Mouse (Mus musculus) bone marrow, adult 2 months (tissue): ENCODE data around the gene Tfrc. TPM values are rescaled to one million over a fixed set of nuclear protein-coding genes. Genes with fewer than 3 reads are reported as not detected.
A peak's percentile ranks its signal among the peaks of the same experiment; 100 is the strongest.

Source experiments
- H3K27ac ChIP-seq: fragments of 200-500 bp; 2 replicates; pipeline ENCODE4 v1.5.1; 2012; ENCODE audit warnings: low read depth, mild to moderate bottlenecking, control low read depth, inconsistent platforms, low read length; ENCODE audit not compliant: control insufficient read depth, poor library complexity, insufficient read depth
- H3K4me1 ChIP-seq: fragments of 200-500 bp; 2 replicates; pipeline ENCODE4 v1.6.1; 2011; ENCODE audit warnings: low read length; ENCODE audit not compliant: control insufficient read depth, insufficient read depth
- H3K4me3 ChIP-seq: fragments of 200-500 bp; replicated peaks from 2 replicates; pipeline ENCODE3; 2011; ENCODE audit warnings: mild to moderate bottlenecking, low read depth, low read length, control low read depth; ENCODE audit not compliant: control insufficient read depth
- CTCF ChIP-seq: fragments of 200-500 bp; IDR thresholded peaks from 2 replicates; pipeline ENCODE4 v1.5.1; 2011; ENCODE audit warnings: low read length, control low read depth; ENCODE audit not compliant: control insufficient read depth, insufficient read depth
- POLR2A ChIP-seq: fragments of 200-500 bp; IDR thresholded peaks from 2 replicates; pipeline ENCODE4 v1.6.1; 2011; ENCODE audit warnings: low read depth, mild to moderate bottlenecking, control low read depth, low read length, borderline replicate concordance; ENCODE audit not compliant: control insufficient read depth
- WGBS: fragments of 180-500 bp; shearing (Covaris S2); methylation state at CpG from one replicate; pipeline ENCODE4 v1.1.7; 2018; 5-methylcytosine and 5-hydroxymethylcytosine counted together
- polyA plus RNA-seq: library from polyadenylated mRNA; stranded (reverse); fragments of >200 nt; gene quantifications from 2 replicates; pipeline ENCODE4 v1.2.4, GENCODE M21; 2011; ENCODE audit warnings: low replicate concordance; ENCODE audit not compliant: missing spikeins, insufficient read depth, insufficient read length

Gene Tfrc
- polyA plus RNA-seq, 1 experiment, result 210 TPM

DNA sequence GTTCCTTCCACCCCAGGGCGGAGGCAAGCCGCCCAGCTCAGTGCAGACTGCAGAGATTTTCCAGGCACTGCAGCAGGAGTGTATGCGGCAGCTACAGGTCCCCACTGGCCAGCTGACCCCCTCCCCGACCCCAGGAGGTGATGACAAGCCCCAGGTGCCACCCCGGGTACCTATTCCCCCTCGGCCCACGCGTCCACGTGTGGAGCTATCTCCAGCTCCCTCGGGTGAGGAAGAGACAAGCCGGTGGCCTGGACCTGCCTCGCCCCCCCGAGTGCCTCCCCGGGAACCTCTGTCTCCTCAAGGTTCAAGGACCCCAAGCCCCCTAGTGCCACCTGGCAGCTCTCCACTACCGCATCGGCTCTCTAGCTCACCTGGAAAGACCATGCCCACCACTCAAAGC, 71.3 kb downstream of the Tfrc start:
- Histone ChIP-seq H3K27ac (no peak overlapping the region), H3K4me1 (no peaks in the 10 kb centered on the region), H3K4me3 (no peak overlapping the region)
- WGBS, result 90% methylated on average over 16 of the region's 16 CpGs
- no peak for TF ChIP-seq CTCF
- no peak for TF ChIP-seq POLR2A

DNA sequence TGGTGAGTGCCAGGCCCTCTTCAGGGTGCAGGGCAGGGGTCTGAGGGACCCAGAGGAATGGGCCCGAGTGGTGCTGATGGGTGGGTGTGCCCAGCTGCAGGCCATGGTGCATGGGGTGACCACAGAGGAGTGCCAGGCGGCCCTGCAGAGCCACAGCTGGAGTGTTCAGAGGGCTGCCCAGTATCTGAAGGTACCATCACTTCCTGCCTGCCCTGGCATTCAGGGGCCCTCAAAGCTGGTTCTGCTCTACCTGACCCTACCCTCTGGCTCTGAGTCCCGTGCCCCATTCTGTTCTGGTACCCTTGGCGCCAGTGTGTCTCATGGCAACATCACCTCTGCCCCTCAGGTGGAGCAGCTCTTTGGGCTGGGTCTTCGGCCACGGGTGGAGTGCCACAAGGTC, 72.1 kb downstream of the Tfrc start:
- no peak overlapping the region for H3K4me3 ChIP-seq
- no peak; the same call in 1 of the 2 replicates for TF ChIP-seq POLR2A
- no peak for TF ChIP-seq CTCF
- 83% methylated on average over 6 of the region's 6 CpGs for WGBS
- 0 out of 2 replicates have a peak overlapping the region, but pooled peaks have one; percentile 10 for H3K27ac ChIP-seq
- no peaks in the 10 kb centered on the region for H3K4me1 ChIP-seq

DNA sequence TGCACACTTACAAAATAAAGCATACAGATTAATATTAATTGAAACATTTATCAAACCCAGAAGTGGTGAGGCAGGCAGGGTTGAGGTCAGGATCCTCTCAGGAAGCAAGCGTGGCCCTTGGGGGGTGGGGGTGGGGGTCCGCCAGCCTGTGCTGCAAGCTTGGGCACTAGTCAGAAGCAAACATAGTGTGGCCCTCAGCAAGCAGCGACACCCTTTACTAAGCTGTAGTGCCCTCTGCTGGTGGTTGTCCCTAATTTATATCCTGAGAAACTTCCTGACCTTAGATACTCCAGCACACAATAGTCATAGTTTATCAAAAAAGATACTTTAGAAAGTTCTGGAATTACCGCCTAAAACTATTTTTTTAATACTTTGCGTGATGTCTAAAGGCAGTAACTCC, 73.5 kb downstream of the Tfrc start:
- H3K4me3 ChIP-seq, result no peak overlapping the region
- H3K4me1 ChIP-seq, result no peaks in the 10 kb centered on the region
- H3K27ac ChIP-seq, result no peak overlapping the region
- 21% methylated on average over 5 of the region's 5 CpGs for WGBS
- TF ChIP-seq CTCF (peak; percentile 87), POLR2A (no peak)

Other genes with a start within 250 kb of the Tfrc start
- gene Tm4sf19, start 208.4 kb upstream of the Tfrc start, polyA plus RNA-seq, result 3.2 TPM in 1 of 2 replicates, not detected in the other
- 5.4 and 13.9 TPM in 2 replicates for gene Tctex1d2, start 189.2 kb upstream of the Tfrc start, polyA plus RNA-seq
- gene Pcyt1a, start 178.0 kb upstream of the Tfrc start, polyA plus RNA-seq, result 40.6 and 49.6 TPM in 2 replicates
- not detected in 2 replicates for gene Slc51a, start 121.0 kb upstream of the Tfrc start, polyA plus RNA-seq
- gene Zdhhc19, start 112.7 kb upstream of the Tfrc start, polyA plus RNA-seq, result not detected in 2 replicates
- 70.2 and 105 TPM in 2 replicates for gene Tnk2, start 35.0 kb downstream of the Tfrc start, polyA plus RNA-seq
- gene Muc4, start 127.0 kb downstream of the Tfrc start, polyA plus RNA-seq, result not detected in 2 replicates
- not detected in 2 replicates for gene Muc20, start 188.5 kb downstream of the Tfrc start, polyA plus RNA-seq
- gene Smbd1, start 201.6 kb downstream of the Tfrc start, polyA plus RNA-seq, result not detected in 2 replicates